Mouse (Mus musculus) olfactory bulb, adult 2 months (tissue): ENCODE measurements around the gene Stk10.

Experiments
- CTCF ChIP-seq: fragments of 200-500 bp; IDR thresholded peaks from 2 replicates; pipeline ENCODE4 v1.5.1; 2012; ENCODE audit warnings: low read depth, mild to moderate bottlenecking, low read length, moderate library complexity; ENCODE audit not compliant: insufficient read depth
- POLR2A ChIP-seq: fragments of 200-500 bp; IDR thresholded peaks from 2 replicates; pipeline ENCODE4 v1.6.1; 2012; ENCODE audit warnings: mild to moderate bottlenecking, low read depth, low read length, moderate library complexity; ENCODE audit not compliant: insufficient read depth

GRCm38 (mm10) chr11:32487501-32487900 lies 45.6 kb upstream of the Stk10 start:
- TF ChIP-seq POLR2A (no peak), CTCF (no peak)
